Mouse (Mus musculus) olfactory bulb, adult 2 months (tissue): Measurements from ENCODE around the gene Gtpbp4. TPM values are rescaled to one million over a fixed set of nuclear protein-coding genes. Genes with fewer than 3 reads are reported as not detected.
"Not testable (repeated sequence)": the region's sequence is repeated elsewhere in the genome, so short reads cannot be mapped to it uniquely, and the experiment has no call there.

Experiments
- H3K27ac ChIP-seq: fragments of 200-500 bp; 2 replicates; pipeline ENCODE4 v1.5.1; 2012; ENCODE audit warnings: low read depth, low read length; ENCODE audit not compliant: insufficient read depth
- H3K4me1 ChIP-seq: fragments of 200-500 bp; 2 replicates; pipeline ENCODE4 v1.6.1; 2012; ENCODE audit warnings: low read length; ENCODE audit not compliant: control insufficient read depth, insufficient read depth
- H3K4me3 ChIP-seq: fragments of 200-500 bp; 2 replicates; pipeline ENCODE4 v1.5.1; 2012; ENCODE audit warnings: mild to moderate bottlenecking, low read depth, low read length, moderate library complexity; ENCODE audit not compliant: insufficient read depth
- CTCF ChIP-seq: fragments of 200-500 bp; IDR thresholded peaks from 2 replicates; pipeline ENCODE4 v1.5.1; 2012; ENCODE audit warnings: low read depth, mild to moderate bottlenecking, low read length, moderate library complexity; ENCODE audit not compliant: insufficient read depth
- POLR2A ChIP-seq: fragments of 200-500 bp; IDR thresholded peaks from 2 replicates; pipeline ENCODE4 v1.6.1; 2012; ENCODE audit warnings: mild to moderate bottlenecking, low read depth, low read length, moderate library complexity; ENCODE audit not compliant: insufficient read depth
- WGBS: fragments of 180-500 bp; shearing (Covaris S2); methylation state at CpG from one replicate; pipeline ENCODE4 v1.1.7; 2018; 5-methylcytosine and 5-hydroxymethylcytosine counted together
- polyA plus RNA-seq: library from polyadenylated mRNA; stranded (reverse); fragments of >200 nt; gene quantifications from 2 replicates; pipeline ENCODE4 v1.2.4, GENCODE M21; 2012; ENCODE audit warnings: low replicate concordance; ENCODE audit not compliant: missing spikeins, insufficient read depth, insufficient read length

The Gtpbp4 gene
- polyA plus RNA-seq, 1 experiment: not detected

DNA sequence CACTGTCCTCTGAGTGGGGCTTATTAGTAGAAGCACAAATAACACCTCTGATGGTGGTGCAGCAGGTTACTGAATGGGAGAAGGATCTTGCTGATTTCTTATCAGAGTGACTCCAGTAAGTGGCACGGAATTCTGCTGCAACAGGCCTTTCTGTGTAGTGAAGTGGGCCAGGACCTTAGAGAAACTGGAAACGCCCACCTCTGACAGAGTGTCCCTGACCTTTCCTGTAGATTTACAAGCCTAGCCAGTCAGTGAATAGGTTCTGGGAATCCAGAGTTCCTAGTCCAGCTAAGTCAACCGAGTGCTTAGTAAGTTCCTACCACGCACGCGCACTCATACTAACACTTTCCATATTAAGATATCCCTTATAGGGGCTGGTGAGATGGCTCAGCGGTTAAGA, 25.7 kb upstream of the Gtpbp4 start:
- no peaks in the 10 kb centered on the region for H3K4me1 ChIP-seq
- no peak overlapping the region for H3K27ac ChIP-seq
- no peak overlapping the region for H3K4me3 ChIP-seq
- TF ChIP-seq CTCF (no peak), POLR2A (no peak)
- WGBS: 91% methylated on average over 7 of the region's 7 CpGs

DNA sequence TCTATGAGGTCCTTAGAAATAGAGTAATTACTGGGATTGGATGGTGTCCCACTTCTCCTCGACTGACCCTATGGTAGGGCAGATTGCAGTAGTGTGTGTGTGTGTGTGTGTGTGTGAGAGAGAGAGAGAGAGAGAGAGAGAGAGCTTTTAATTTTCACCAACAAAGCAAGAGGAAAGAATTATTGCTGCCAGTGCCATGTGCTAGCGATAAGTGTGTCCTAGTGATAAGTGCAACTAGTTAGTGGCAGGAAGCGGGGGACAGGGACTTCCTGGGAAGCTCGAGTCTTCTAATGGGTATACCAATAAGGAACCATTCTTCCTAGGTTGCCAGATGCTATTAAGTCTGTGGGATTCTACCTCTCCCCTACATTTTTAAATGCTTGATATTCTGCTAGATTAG, 23.8 kb upstream of the Gtpbp4 start:
- no peaks in the 10 kb centered on the region for H3K4me1 ChIP-seq
- 70% methylated on average over 4 of the region's 4 CpGs for WGBS
- no peak overlapping the region for H3K27ac ChIP-seq
- no peak overlapping the region for H3K4me3 ChIP-seq
- no peak for TF ChIP-seq POLR2A
- no peak for TF ChIP-seq CTCF

DNA sequence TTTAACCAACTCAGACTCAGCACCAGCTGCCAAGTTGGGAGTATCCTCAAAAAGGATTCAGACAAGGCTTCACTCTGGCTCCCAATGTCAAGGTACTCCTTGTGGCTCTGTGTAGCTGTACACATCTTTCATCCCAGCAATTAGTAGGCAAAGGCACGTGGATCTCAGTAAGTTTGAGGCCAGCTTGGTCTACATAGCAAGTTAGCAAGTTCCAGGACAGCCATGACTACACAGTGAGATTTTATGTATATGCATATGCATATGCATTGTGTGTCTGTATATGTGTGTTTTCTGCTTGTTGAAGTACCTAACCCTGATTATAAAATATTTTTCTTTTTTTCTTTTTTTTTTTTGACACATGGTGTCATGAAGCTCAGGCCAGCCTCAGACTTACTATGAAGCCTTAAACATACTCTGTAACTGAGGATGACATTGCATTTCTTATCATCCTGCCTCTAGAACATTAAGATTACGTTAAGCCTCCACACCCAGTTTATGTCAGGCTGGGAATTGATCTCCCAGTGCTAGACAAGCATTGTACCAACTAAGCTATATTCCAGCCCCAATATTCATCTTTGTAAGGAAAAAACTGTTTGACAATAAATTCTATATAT, 23.2 kb upstream of the Gtpbp4 start:
- Histone ChIP-seq H3K27ac (no peak overlapping the region), H3K4me1 (no peaks in the 10 kb centered on the region), H3K4me3 (no peak overlapping the region)
- no peak for TF ChIP-seq CTCF
- no peak for TF ChIP-seq POLR2A
- 79% methylated on average over 2 of the region's 2 CpGs for WGBS

DNA sequence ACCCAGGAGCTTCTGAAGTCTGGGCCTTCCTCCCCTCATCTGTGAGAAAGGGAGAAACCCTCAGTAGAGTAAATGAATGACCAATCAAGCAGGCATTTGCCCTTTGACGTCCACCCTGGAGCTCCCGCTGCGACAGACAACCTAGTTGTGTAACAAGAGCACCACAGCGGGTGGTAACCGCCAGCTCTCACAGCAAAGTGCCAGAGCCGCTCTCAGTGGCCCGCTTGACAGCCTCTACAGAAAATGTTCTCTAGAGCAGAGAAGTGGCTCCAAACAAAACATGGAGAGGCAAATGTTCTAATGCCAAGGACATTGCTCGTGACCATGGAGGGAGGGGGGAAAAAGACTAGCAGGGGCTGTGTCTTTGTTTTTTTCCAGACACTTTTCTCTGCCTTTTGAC, 21.3 kb upstream of the Gtpbp4 start:
- WGBS: 19% methylated on average over 8 of the region's 8 CpGs
- no peak for TF ChIP-seq CTCF
- TF ChIP-seq POLR2A: no peak
- no peak overlapping the region for H3K4me3 ChIP-seq
- H3K4me1 ChIP-seq: no peaks in the 10 kb centered on the region
- no peak overlapping the region for H3K27ac ChIP-seq

DNA sequence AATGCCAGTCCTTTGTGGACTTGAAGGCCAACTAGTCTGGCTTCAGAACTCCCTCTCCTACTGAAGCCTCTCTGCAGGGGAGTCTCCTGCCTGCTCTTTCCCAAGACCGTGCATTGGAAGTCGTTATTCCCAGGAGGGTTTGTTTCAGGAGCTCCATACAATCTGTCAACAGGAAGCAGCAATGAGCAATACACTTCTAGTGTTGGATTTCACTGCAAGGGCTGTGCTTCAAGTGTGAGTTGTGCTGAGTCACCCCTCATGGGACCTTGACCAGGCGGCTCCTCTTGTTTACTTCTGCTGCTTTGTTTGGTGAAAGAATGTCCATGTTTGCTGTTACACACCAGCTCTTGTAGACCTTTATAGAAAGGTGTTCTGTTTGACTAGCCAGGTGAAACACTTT, 18.5 kb upstream of the Gtpbp4 start:
- no peak for TF ChIP-seq CTCF
- TF ChIP-seq POLR2A: no peak
- no peak overlapping the region for H3K27ac ChIP-seq
- H3K4me1 ChIP-seq: no peaks in the 10 kb centered on the region
- WGBS: 52% methylated on average over 3 of the region's 3 CpGs
- H3K4me3 ChIP-seq: no peak overlapping the region

DNA sequence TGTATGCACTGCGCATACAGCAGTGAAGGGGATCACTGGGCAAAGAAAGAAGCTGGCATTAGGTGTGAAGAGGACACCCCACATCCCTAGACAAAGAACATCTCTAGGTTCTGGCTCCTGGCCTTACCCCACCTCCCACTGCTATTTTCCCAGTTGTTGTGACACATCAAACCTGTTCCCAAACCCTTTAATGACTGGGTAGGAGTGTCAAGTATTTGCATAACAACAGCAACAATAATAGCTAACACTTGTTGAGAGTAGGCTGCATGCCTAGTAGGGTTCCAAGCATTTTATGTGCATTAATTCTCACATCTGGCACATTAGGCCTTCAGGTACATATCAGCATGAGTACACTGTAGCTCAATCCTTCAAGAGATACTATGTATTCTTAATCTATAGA, 17.6 kb upstream of the Gtpbp4 start:
- no peaks in the 10 kb centered on the region for H3K4me1 ChIP-seq
- no peak for TF ChIP-seq CTCF
- TF ChIP-seq POLR2A: no peak

DNA sequence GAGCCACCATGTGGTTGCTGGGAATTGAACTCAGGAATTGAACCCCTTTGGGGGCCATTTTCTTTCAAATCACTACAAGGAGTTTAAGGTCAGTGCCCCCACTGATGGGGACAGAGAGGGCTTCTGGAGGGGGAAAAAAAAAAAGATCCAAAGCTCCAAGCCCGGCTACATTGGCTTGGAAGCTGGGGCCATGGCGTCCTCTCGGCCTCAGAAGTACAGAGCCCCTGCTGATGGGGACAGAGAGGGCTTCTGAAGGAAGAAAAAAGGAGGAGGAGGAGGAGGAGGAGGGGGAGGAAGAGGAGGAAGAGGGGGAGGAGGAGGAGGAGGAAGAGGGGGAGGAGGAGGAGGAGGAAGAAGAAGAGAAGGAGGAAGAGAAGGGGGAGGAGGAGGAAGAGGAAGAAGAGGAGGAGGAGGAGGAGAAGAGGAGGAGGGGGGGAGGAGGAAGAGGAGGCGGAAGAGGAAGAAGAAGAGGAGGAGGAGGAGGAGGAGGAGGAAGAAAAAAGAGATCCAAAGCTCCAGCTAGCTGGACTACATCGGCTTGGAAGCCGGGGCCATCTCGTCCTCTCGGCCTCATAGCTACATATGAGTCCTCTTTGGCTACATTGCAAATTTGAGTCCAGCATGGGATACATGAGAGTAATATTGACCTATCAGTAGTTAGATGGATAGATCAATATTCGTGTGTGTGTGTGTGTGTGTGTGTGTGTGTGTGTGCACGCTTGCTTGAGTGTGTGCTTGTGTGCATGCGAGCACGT, 15.9 kb upstream of the Gtpbp4 start:
- Histone ChIP-seq H3K4me3 (no peak overlapping the region), H3K27ac (no peak overlapping the region), H3K4me1 (no peaks in the 10 kb centered on the region)
- TF ChIP-seq POLR2A: no peak
- TF ChIP-seq CTCF: no peak
- 53% methylated on average over 12 of the region's 12 CpGs for WGBS

More for the DNA sequence above, 17.6 kb upstream of the Gtpbp4 start:
- H3K27ac ChIP-seq: no peak overlapping the region
- WGBS: 41% methylated on average over 1 of the region's 1 CpGs
- no peak overlapping the region for H3K4me3 ChIP-seq

DNA sequence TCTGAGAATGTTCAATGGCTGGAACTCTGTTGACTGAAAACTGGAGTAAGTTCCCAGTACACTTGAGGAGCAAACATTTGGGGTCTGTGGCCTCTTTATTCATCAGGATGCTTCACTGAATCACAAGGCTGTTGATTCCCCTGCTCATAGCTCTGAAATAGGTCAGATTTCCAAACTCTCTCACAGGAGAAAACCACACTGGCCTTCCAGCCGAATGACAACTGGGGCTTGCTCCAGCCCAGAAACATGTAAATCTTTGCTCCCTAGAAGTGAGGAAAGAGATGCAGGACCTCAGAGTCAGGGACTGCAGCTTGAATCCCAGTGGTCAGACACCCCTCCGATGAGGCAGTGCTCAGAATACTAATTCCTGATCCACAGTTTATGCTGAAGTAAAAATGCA, 7.4 kb upstream of the Gtpbp4 start:
- H3K4me3 ChIP-seq: no peak overlapping the region
- no peaks in the 10 kb centered on the region for H3K4me1 ChIP-seq
- WGBS: 68% methylated on average over 2 of the region's 2 CpGs
- no peak for TF ChIP-seq CTCF
- TF ChIP-seq POLR2A: no peak
- no peak overlapping the region for H3K27ac ChIP-seq

DNA sequence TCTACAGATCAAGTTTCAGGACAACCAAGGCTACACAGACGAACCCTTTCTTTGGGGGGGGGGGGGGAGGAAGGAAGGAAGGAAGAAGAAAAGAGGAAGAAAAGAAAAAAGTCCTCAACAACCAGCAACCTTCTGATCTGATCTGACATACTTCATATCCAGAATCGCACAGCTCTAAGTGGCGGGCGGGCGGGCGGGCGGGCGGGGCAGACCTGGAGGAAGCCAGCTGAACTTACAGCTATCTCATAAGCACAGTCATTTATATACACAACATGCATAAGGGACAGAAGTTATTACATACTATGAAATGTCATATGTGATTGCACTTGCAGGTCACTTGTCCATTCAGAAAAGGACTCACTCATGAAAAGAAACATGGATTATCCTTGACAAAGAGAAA, 3.6 kb upstream of the Gtpbp4 start:
- WGBS: 88% methylated on average over 8 of the region's 8 CpGs
- Histone ChIP-seq H3K4me3 (no peak overlapping the region), H3K4me1 (peaks cover 3% of the 10 kb centered on the region), H3K27ac (no peak overlapping the region)
- TF ChIP-seq POLR2A (no peak), CTCF (no peak)

DNA sequence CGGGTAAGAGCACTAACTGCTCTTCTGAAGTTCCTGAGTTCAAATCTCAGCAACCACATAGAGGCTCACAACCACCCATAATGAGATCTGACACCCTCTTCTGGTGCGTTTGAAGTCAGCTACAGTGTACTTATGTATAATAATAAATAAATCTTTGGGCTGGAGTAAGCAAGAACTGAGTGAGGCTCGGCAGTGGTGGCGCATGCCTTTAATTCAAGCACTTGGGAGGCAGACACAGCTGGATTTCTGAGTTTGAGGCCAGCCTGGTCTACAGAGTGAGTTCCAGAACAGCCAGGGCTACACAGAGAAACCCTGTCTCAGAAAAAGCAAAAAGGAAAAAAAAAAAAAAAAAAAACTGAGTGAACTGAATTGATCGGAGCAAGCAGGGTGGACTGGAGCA, 1.3 kb upstream of the Gtpbp4 start:
- H3K27ac ChIP-seq, H3K4me1 ChIP-seq, H3K4me3 ChIP-seq: not testable (repeated sequence)
- WGBS: 79% methylated on average over 5 of the region's 5 CpGs
